Mouse (Mus musculus): ENCODE measurements around the gene Ihh. TPM values are rescaled to one million over a fixed set of nuclear protein-coding genes. Genes with fewer than 3 reads are reported as not detected.

Ihh gene
- total RNA-seq (2022): under 1 TPM in 1 of 4 experiments, not detected in 3; 0.24 TPM

DNA sequence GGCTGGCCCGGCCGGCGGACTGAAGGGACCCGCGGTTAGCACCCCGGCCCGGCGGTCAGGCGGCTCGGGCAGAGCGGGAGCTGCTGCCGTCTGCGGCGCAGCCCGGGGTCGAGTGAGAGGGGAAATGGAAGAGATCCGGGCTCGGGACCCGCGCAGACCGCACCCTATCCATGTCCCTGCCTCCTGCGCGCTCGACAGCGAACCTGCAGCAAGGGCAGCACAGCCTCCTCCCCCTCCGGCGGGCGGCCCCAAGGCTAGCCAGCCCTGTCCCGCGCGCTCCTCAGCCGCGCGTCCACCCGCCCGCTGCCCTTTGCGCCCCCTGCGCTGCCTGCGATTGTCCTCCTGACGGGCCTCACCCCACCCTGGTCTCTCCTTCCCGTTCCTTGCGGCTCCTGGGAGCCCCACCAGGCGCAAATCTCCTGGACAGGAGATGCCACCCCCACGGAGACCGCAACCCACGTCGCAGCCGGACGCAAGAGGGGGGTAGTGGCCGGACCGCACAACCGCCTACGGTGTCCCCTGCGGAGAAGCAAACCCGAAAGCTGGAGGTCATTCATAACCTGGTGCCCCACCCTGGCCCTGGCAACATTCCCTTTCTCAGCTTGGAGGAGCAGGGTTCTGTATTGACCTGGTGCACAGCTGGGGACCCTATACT, at the start of gene Ihh:
Ihh (minus strand) TSS at position 117 of the 655 bp plus-strand sequence.
- no peak for DNase-seq (ENCODE audit: low spot score)

DNA sequence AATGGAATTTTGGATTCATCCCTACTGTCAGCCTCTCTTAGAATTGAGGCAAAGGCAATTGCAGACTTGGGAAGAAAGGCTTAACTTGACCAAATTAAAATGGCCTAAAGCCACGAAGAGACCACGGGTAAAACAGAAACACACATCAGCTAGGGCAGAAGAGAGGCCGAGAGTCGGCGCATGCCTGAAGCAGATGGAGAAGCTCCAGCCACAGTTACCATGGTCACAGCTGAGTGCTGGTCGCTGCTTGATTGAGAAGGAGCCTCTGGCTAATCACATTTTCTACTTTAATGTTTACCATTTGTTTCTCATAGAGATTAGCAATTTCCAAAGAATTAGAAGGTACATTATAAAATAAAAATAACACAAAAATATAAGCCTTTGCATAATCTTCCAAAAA, 49.7 kb upstream of the Ihh start:
- no peak for DNase-seq (ENCODE audit: low spot score)

DNA sequence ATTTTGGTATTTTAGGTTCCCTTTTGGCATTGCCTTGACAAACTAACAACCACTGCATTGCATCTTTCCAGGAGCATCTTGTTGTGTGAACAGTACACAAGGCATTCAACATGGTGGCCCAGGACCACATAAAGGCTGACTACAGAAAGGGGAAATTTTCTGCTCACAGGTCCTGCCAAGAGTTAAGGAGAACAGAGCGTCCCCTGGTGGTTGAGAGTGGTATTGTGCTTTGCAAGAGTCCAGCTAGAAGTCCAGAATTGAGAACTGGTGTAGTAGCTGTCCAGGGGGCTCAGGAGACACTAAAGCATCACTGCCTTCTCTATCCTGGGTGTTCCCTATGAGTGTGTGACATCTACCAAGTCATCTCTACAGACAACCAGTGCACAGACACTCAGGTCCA, 49.0 kb upstream of the Ihh start:
- peak; percentile 5 for DNase-seq (ENCODE audit: low spot score)

DNA sequence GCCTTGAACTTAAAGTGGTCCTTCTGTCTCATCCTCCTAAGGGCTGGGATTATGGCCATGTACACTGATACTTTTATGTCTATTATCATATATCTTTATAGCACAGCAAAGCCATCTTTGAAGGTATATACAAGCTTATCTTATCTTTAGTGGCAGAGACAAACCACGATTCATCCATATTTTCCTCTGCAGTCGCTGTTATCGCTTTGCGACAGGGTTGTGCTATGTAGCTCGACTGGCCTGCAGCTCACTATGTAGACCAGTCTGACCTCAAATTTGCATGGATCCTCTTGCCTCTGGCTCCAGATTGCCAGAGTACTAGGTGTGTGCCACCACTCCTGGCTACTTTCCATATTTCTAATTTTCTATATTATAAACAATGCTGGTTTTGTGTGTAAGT, 47.7 kb upstream of the Ihh start:
- DNase-seq (ENCODE audit: low spot score): no peak

DNA sequence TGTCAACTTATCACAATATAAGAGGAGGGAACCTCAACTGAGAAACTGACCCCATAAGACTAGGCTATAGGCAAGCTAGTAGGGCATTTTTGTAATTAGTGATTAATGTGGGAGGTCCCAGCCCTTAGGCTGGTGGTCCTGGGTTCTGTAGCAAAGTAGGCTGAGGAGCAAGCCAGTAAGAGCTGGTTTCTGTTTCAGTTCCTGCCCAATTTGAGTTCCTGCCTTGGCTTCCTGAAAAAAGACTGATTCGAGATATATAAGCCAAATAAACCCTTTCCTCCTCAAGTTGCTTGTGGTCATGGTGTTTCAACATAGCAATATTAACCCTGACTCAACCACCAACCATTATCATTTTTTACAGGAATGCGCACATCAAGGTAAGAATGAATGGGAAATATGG, 45.8 kb upstream of the Ihh start:
- no peak for DNase-seq (ENCODE audit: low spot score)

DNA sequence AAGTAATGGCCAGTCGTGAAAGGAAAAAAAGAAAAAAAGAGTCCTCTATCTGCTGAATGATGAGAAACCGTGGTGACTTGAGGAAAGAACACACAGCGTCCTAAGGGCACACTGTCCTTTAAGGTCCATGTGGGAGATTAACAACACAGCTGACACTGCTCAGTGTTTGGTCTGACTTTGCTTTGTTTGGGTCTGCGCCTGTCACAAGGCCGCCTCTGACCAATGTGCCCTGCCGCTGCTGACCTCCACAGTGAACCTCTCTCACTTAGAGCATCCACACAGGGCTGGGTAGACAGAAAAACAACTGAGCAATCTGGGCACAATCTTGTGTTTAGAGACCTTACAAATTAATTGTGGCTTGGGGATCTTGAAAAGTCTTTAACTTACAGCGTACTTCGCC, 25.5 kb upstream of the Ihh start:
- no peak for DNase-seq (ENCODE audit: low spot score)

DNA sequence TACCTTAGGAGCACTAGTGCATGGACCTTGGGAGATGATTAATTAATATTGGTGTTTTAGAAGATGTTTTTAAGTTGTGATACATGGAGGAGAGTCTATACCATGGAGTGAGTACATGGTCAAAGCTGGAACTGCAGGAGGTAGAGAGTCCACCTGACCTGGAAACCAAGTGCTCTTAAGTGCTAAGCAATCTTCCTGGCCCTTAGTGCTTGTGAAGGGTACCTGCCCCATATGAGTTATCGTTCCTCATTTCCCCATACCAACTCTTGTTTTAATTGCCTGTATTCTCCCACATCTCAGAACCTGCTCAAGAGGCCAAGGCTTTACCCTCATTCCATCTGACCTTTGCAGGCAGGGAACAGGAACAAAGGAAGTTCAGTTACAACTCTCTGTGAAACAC, 24.5 kb upstream of the Ihh start:
- DNase-seq (ENCODE audit: low spot score): no peak

DNA sequence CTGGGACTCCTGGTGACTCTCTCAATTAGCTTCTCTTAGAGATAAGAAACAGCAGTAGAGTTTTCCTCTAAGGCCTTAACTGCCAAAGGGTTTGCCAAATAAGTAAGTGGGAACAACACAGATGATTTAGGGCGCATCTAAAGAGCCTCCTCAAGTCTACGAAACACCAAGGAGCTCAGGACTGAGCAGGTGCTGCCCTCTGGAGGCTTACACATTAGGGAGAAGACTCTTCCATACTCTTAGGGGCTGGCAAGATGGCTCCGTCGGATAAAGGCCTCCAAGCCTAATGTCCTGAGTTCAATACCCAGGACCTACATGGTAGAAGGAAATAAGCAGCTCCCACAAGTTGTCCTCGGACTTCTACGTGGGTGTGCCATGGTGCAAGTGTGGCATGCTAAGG, 22.1 kb upstream of the Ihh start:
- DNase-seq (ENCODE audit: low spot score): no peak

DNA sequence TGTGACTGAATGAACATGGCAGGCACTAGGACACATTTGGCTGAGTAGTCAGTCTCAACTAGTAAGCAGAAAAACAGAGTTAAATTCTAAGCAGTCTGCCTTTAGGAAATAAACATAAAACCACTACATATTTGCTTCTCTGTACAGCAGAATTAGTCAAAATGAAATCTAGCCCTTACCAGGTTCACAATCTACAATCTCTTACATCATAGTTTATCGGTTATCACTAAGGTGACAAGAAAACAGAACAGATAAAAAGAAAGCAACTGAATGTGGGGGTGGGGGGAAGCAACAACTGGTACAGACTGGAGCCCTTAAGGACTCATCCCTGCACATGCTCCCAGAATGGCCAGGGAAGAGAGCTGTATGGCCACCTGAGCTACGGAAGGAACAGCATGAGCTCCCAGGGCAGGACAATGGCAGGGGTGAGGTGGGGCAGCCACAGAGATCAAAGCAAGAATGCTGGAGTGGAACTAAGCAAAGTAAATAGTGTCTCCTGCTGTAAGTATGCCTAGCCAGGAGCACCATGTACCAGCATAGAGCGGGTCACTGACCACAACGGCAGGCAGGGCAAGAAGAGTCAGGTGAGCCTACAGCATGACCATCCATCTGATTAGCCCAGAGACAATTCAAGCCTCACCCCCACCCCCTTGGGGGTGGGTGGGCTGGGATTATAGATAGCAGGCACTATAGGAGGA, 20.0 kb upstream of the Ihh start:
- DNase-seq (ENCODE audit: low spot score): no peak

DNA sequence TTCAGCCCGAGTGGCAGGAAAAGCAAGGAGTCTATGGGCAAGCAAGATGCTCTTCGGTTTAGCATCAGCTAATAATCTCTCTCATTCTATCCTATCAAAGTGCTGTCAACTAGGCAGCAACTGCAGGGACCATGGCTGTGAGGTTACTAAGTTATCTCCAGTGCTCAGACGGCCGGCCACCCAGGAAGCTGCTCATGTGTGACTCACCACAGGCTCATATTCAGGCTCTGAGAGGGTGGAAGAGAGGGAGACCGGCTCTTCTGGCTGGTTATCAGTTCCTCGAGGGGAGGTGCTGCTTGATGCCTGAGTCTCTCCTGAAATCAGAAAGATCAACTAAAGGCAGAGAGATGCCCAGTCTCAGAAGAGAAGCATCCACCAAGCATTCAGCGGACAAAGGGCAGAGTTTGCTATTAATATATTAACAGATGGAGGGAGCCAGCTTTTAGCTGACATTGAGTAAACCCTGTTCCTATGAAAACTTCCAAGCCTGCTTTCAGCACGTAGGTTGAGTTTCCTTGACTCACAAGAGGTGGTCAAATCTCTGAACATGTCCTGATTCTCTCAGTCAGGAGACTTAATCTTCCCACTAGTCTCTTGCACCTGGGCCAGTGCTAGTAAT, 16.6 kb upstream of the Ihh start:
- DNase-seq (ENCODE audit: low spot score): no peak

DNA sequence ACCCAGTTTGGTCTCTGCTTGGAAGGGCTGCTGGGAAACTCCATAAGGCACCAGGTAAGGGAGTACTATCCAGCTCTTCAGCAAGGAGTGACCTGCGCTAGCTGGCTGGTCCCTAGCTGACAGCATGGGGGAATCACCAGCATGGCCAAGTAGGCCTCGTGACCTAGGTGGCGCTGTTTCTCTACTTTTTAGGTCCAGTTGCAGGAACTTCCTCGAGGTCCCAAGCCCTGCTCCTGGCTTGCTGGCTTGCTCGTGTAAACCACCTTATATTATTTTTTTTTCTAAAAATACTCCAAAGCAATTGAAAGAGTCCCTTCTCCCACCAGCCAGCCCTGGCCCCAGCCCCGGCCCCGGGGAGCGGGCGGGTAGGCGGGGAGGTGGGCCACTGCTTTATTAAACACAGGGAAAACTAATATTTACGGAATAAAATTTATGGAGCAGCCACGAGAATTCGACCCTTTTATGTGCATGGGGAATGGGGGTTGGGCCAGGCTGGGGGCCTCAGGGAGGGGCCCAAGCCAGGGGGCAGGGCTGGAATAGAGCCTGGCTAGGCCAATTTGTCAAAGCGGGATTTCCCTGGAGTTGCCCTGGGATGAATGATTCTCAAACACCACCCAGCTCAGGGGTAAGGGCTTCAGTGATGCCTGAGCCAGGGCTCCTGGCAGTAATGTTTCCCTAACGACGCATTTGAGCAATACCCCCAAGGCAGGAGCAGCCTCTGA, 13.2 kb upstream of the Ihh start:
- DNase-seq (ENCODE audit: low spot score): peak; percentile 73

DNA sequence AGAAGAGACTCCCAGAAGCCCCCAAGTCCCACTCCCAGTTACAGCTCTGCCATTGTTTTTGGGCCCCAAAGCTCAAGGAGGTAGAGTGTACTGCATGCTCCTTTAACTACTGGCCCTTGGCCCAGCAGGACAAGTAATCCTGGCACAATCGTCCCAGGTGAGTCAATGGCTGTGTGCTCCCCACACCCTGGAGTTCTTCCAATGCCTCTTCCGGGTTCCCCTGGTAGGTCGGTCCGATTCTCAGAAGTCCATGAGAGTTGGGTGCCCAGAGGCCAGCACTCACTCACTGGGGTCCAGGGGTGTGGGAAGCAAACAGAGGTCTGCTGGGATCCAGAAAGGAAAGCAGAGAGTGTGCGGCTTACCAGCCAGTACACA, 11.4 kb upstream of the Ihh start:
- DNase-seq (ENCODE audit: low spot score): no peak

DNA sequence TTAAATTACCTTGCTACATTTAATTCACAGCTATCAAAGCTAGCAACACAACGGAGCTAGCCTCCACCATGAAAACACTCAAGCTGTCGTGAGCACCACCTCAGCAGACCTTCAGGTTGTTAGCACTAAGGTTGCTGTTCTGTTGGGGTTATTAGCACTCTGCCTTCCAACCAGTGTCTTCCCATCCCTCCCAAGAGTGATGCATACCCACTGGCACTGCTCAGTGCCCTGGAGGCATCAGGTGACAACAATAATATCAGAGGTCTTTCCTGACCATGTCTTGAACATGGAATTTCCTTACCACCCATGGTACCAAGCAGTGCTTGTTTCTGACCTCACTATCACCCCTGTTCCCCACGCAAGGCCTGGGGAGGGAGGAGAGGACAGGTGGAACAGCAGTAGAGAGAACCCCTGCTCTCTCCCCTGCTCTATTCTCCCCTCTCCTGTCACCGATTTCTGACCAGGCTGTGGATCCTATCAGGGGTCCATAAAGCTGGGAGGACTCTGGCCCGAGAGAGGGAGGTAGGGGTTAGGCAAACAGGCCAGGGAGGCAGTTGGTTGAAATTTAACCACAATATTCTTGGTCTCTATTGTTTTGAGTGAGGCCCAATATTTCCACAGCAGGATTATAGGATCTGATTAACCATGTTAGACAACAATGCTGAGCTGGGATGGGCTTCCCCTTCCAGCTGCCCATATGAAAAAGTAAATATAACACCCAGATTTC, 10.8 kb upstream of the Ihh start:
- DNase-seq (ENCODE audit: low spot score): no peak

DNA sequence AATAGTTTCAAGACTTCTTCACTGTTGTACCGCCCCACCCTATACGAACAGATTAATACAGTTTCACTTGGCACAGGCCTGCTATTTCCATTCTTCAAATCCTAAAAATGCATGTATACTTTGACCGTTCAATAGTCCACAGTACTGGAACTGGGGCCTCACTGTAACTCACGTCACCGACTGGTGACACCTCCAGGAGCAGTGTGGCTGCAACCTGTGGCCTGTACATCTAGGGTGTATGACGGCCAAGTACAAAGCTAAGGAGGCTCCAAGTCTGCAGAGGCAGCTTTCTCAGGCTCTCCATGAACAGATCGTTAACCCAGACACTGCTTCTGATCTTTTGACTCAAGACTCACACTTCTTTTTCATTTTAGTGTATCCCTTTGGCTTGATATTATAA, 10.2 kb upstream of the Ihh start:
- DNase-seq (ENCODE audit: low spot score): no peak

DNA sequence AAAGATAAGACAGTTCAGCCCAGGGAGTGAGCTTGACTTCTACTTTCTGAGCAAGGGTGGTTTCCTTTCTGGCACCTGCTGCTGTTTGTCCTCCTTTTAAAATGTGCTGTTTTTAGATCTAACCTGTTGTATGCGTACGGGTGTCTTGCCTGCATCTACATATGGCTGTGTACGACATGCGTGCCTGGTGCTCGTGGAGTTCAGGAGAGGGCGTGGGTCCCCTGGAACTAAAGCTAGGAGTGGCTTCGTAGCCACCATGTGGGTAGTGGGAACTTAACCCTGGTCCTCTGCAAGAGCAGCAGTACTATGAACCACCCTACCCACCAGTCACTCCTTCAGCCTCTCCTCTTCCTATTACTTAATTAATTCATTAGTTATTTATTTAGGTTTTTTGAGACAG, 8.6 kb upstream of the Ihh start:
- DNase-seq (ENCODE audit: low spot score): no peak

DNA sequence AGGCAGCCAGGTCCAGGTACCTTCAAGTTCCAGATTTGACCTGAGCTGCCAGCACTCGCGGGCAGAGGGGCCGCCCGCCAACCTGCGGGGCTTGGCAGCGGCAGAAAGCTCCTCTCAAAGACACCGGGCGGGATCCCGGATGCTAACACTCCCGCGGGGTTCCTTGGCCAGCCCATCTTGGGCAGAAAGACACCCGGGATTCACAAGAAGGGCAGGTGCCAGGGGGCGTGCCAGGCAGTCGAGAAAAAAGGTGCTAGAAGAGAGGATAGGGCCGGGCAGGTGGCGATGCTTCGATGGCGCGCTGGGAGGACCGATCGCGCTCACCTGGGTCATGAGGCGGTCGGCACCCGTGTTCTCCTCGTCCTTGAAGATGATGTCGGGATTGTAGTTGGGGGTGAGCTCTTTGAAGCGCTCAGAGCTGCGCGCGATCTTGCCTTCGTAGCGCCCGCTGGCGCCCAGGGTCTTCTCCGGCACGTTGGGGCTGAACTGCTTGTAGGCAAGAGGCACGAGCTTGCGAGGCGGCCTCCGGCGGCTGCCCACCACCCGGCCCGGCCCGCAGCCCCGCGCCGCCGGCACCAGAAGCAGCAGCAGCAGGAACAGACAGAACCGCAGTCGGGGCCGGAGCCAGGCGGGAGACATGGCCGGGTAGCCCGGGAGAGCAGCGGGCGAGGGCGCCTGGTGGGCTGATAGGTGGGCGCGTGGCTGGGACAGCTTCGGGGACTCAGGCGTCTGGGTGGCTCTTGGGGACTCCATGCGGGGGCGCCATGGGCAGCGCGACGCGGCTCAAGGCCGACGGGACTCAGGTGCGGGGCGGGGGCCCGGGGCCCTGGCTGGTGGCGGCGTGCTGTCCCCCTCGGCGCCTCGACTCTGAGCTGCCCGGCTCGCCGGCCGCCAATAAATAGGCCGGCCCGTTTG, 639 bp downstream of the Ihh start:
- no peak for DNase-seq (ENCODE audit: low spot score)

DNA sequence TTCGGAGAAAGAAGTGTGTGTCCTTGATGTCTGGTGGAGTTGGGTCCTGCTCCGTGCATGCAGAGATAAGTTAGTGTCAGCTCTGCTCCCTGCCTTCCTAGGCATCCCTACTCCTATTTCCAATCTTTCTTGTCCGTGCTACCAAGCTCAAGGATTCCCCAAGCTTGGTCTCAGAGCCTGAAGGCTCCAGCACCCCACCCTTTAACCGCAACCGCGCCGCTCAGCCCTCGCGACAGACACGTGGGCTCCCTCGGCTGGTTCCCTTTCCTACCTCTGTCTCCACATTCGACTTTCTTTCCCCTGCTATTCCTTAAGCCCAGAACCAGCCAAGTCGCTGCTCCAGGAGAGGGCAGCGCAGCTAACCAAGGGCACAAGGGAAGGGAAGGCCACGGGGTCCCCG, 1.4 kb downstream of the Ihh start:
- DNase-seq (ENCODE audit: low spot score): no peak

DNA sequence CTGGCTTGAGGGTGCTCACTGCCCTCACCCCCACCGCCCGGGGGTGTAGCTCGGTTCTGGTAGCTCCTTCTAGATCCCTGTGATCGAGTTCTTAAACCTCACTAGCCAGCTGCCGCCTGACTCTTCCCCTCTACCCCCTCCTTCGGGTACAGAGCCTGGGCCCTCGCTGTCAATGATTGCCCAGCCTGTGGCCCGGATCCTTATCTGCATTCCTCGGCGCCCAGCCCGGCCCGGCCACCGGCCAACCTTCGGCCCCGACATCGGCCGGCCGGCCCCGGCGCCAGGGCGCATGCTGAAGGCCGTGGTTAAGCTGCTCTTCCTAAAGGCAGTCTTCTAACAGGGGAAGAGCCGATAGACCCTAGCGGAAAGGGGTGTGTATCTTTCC, 1.8 kb downstream of the Ihh start:
- peak; percentile 22 for DNase-seq (ENCODE audit: low spot score)

DNA sequence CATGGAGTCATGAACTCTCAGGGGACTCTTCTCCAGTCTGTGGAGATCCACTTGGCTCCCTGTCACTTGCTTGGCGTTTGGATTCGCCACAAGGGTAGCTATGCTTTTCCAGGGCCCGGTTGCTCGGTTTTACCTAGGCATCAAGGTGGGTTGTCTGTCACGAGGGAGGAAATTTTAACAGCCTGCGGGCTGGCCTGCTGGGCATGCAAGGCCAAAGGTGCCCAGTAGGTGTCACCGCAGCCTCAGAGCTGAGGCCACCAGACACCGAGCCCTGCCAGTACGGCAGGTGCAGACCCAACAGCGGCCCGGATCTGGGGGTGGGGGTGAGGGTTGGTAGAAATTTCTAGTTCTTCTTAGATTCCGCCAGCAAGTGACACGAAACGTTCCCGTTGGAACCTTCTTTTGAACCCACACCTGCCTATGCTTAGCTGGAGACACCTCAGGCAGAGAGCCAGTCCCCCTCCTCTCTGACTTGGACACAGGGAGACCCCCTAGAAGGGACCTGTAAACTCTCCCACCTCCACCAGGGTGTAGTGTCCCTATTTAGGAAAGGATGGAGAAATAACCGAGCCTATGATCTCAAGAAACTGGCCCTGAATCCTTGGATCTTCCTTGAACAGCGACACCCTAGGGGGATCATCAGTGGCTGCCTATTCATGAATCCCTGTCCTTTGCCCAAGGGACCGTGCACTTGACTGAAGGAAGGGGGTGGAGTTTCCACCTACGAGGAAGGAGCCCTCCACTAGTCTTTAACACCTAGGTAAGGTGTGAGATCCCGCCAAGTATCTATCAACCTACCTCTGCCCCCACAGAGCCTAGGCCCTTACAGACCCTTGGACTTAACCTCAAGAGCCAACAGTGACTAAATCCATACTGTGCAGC, 2.4 kb downstream of the Ihh start:
- DNase-seq (ENCODE audit: low spot score): peak; percentile 45

Data from heart, adult 8-10 months (tissue).